Comparison of ENCODE assay signal across 9 mouse cellular contexts in genomic region chr12:59129038-59129437, GRCm38 (mm10). TPM values are rescaled to one million over a fixed set of nuclear protein-coding genes. Genes with fewer than 3 reads are reported as not detected.
A peak's percentile ranks its signal among the peaks of the same experiment; 100 is the strongest.
DNase-seq lines count a peak whose midpoint lies in the region; ATAC-seq lines count a peak whose summit lies in the region.
"Had no signal": no experiment of that assay in that cellular context is flagged by ENCODE, and none has a peak within 500 bp of the region (broad histone marks: within the 10 kb centered on the region; RNA-seq: fewer than 3 reads in every experiment).

No protein-coding gene starts in this region.

- 40% methylated on average over 7 of the region's 7 CpGs for WGBS in heart, embryonic 12.5 days
- 44% methylated on average over 7 of the region's 7 CpGs for WGBS in limb, embryonic 12.5 days
- WGBS in stomach, embryonic 16.5 days: 24% methylated on average over 7 of the region's 7 CpGs

- H3K9ac ChIP-seq in heart, embryonic 12.5 days: no peak overlapping the region
- no peak overlapping the region for H3K9ac ChIP-seq in limb, embryonic 12.5 days (replicated peaks)
- H3K9ac ChIP-seq in stomach, embryonic 16.5 days (ENCODE audit: low read length): no peak overlapping the region

- ATAC-seq in heart, embryonic 12.5 days (ENCODE audit: insufficient number of reproducible peaks, low FRiP score): no peak
- no peak for ATAC-seq in limb, embryonic 12.5 days (ENCODE audit: insufficient number of reproducible peaks, insufficient read depth, low FRiP score, low TSS enrichment, low read depth)
- ATAC-seq in stomach, embryonic 16.5 days (ENCODE audit: insufficient read depth, low FRiP score): peak; percentile 28; the same call in 1 of the 2 replicates

- no peak overlapping the region for H3K4me3 ChIP-seq in heart, embryonic 12.5 days
- no peak overlapping the region for H3K4me3 ChIP-seq in limb, embryonic 12.5 days (replicated peaks)
- peak overlapping the region; percentile 13 for H3K4me3 ChIP-seq in stomach, embryonic 16.5 days (replicated peaks; ENCODE audit: low read length)

- H3K9me3 ChIP-seq in heart, embryonic 12.5 days (replicated peaks): 0 out of 2 replicates have a peak, but pooled peaks cover 3% of the 10 kb centered on the region
- H3K9me3 ChIP-seq in limb, embryonic 12.5 days: no peaks in the 10 kb centered on the region
- no peaks in the 10 kb centered on the region for H3K9me3 ChIP-seq in stomach, embryonic 16.5 days (replicated peaks; ENCODE audit: control insufficient read depth, low read length)
- H3K9me3 ChIP-seq: G1E had no signal

- H3K4me2 ChIP-seq in heart, embryonic 12.5 days: peak overlapping the region; percentile 44
- H3K4me2 ChIP-seq in limb, embryonic 12.5 days: peak overlapping the region; percentile 75
- peak overlapping the region; percentile 57 for H3K4me2 ChIP-seq in stomach, embryonic 16.5 days (ENCODE audit: low read depth, low read length)

- no peaks in the 10 kb centered on the region for H3K36me3 ChIP-seq in heart, embryonic 12.5 days
- H3K36me3 ChIP-seq in limb, embryonic 12.5 days: no peaks in the 10 kb centered on the region
- H3K36me3 ChIP-seq in stomach, embryonic 16.5 days (ENCODE audit: control insufficient read depth, insufficient read depth, low read length): no peaks in the 10 kb centered on the region

- H3K4me1 ChIP-seq in heart, embryonic 12.5 days (replicated peaks): peaks cover 21% of the 10 kb centered on the region
- peaks cover 19% of the 10 kb centered on the region for H3K4me1 ChIP-seq in limb, embryonic 12.5 days (replicated peaks)
- peaks cover 12% of the 10 kb centered on the region for H3K4me1 ChIP-seq in stomach, embryonic 16.5 days (ENCODE audit: control insufficient read depth, insufficient read depth, low read length)

- DNase-seq in embryo, embryonic 10.5 days (ENCODE audit: low spot score): peak; percentile 19
- DNase-seq in embryo, embryonic 10 days (ENCODE audit: low spot score): no peak
- DNase-seq in A20 (ENCODE audit: low read depth, low spot score): peak; percentile 31
- no peak for DNase-seq in c-Kit-positive CD71-positive TER-119-positive erythroid progenitor cells, embryonic 14.5 days (ENCODE audit: low spot score)
- no peak for DNase-seq in testis, postnatal 10 days (ENCODE audit: low spot score)

- H3K27ac ChIP-seq in heart, embryonic 12.5 days (ENCODE audit: poor library complexity, severe bottlenecking): no peak overlapping the region
- no peak overlapping the region for H3K27ac ChIP-seq in limb, embryonic 12.5 days
- peak overlapping the region; percentile 64 for H3K27ac ChIP-seq in stomach, embryonic 16.5 days (ENCODE audit: low read length)

- no peaks in the 10 kb centered on the region for H3K27me3 ChIP-seq in heart, embryonic 12.5 days (replicated peaks)
- no peaks in the 10 kb centered on the region for H3K27me3 ChIP-seq in limb, embryonic 12.5 days
- H3K27me3 ChIP-seq in stomach, embryonic 16.5 days (ENCODE audit: control insufficient read depth, insufficient read depth, low read length): no peaks in the 10 kb centered on the region

RNA-seq across cellular contexts. Expression of gene Mia2, which starts 33.4 kb away (rescaled TPM):
- polyA plus RNA-seq in heart, embryonic 12.5 days (2016; fragmentation: Nextera tagmentation; extraction: Ambion mirVana): 46.2 and 48.5 TPM in 2 replicates
- polyA plus RNA-seq in limb, embryonic 12.5 days (2016; fragmentation: Nextera tagmentation; extraction: Ambion mirVana): 65.0 and 72.8 TPM in 2 replicates
- 76.4 and 79.6 TPM in 2 replicates for polyA plus RNA-seq in stomach, embryonic 16.5 days (2015; fragmentation: Nextera tagmentation; extraction: Ambion mirVana)

Comparison
In these comparisons a context has a peak if more than half of its experiments do, and no peak if none do; other contexts are left out.
1. DNase-seq: peak in embryo, embryonic 10.5 days (single experiment) and A20 (single experiment); none in embryo, embryonic 10 days (single experiment), c-Kit-positive CD71-positive TER-119-positive erythroid progenitor cells, embryonic 14.5 days (single experiment) and testis, postnatal 10 days (single experiment).
2. Peak in every context shown above with its lines, with median percentiles within 50 percentile points of each other: H3K4me2 ChIP-seq.